Mouse (Mus musculus) stomach, postnatal 0 days (tissue): ENCODE results near the gene Slc9a3r1. TPM values are rescaled to one million over a fixed set of nuclear protein-coding genes. Genes with fewer than 3 reads are reported as not detected.

ENCODE experiments used
- ATAC-seq: fragments of 200-750 bp; cut with Nextera tagmentation; 2 replicates; pipeline ENCODE4 v1.8.0; 2017; ENCODE audit not compliant: low FRiP score, low TSS enrichment
- DNase-seq: peaks from one replicate; pipeline ENCODE4 v3.0.0-alpha.2; 2016; ENCODE audit warnings: low spot score
- H3K27ac ChIP-seq: fragments of 300-500 bp; sonication (generic); replicated peaks from 2 replicates; pipeline ENCODE4 v1.5.1; 2014; ENCODE audit warnings: mild to moderate bottlenecking, control low read depth
- H3K27me3 ChIP-seq: fragments of 300-500 bp; sonication (generic); 2 replicates; pipeline ENCODE4 v1.6.1; 2014; ENCODE audit warnings: low read length; ENCODE audit not compliant: control insufficient read depth, insufficient read depth
- H3K36me3 ChIP-seq: fragments of 300-500 bp; sonication (generic); 2 replicates; pipeline ENCODE4 v1.6.1; 2014; ENCODE audit warnings: low read length, mixed read lengths; ENCODE audit not compliant: control insufficient read depth, insufficient read depth
- H3K4me1 ChIP-seq: fragments of 300-500 bp; sonication (generic); replicated peaks from 2 replicates; pipeline ENCODE4 v1.6.1; 2014; ENCODE audit warnings: antibody characterized with exemption; ENCODE audit not compliant: control insufficient read depth, insufficient read depth
- H3K4me2 ChIP-seq: fragments of 300-500 bp; sonication (generic); replicated peaks from 2 replicates; pipeline ENCODE4 v1.6.1; 2014; ENCODE audit warnings: low read depth, mild to moderate bottlenecking, control low read depth, moderate library complexity
- H3K4me3 ChIP-seq: fragments of 300-500 bp; sonication (generic); 2 replicates; pipeline ENCODE4 v1.5.1; 2014; ENCODE audit warnings: low read depth, low read length, control low read depth
- H3K9ac ChIP-seq: fragments of 300-500 bp; sonication (generic); 2 replicates; pipeline ENCODE4 v1.6.1; 2014; ENCODE audit warnings: mild to moderate bottlenecking, low read length, control low read depth, mixed read lengths
- H3K9me3 ChIP-seq: fragments of 300-500 bp; sonication (generic); 2 replicates; pipeline ENCODE4 v1.6.1; 2016; ENCODE audit warnings: low read length; ENCODE audit not compliant: control insufficient read depth
- CTCF ChIP-seq: IDR thresholded peaks from 2 replicates; pipeline ENCODE4 v1.5.1; 2016; ENCODE audit warnings: antibody characterized with exemption, low read depth, mild to moderate bottlenecking, moderate library complexity
- EP300 ChIP-seq: optimal IDR thresholded peaks from 2 replicates; pipeline ENCODE3; 2016; ENCODE audit warnings: antibody characterized with exemption
- WGBS: fragments of 180-500 bp; shearing (Covaris S2); extraction: QIAGEN DNeasy Blood & Tissue Kit; methylation state at CpG from one replicate; pipeline ENCODE4 v1.1.7; 2014; 5-methylcytosine and 5-hydroxymethylcytosine counted together
- polyA plus RNA-seq: library from polyadenylated mRNA; unstranded; fragments of >200 nt; fragmentation: Nextera tagmentation; extraction: Ambion mirVana; gene quantifications from 2 replicates; pipeline ENCODE4 v1.2.1, GENCODE M21; 2015

Slc9a3r1 gene
- polyA plus RNA-seq, 1 experiment from 2014 or later = 104 TPM

- Histone ChIP-seq H3K27ac (no peak overlapping the region), H3K4me3 (no peak overlapping the region), H3K9ac (no peak overlapping the region), H3K9me3 (no peaks in the 10 kb centered on the region), H3K4me2 (no peak overlapping the region), H3K4me1 (peaks cover 3% of the 10 kb centered on the region; the same call in 1 of the 2 replicates), H3K27me3 (no peaks in the 10 kb centered on the region), H3K36me3 (no peaks in the 10 kb centered on the region)
- TF ChIP-seq EP300 = no peak
- no peak for ATAC-seq
- 80% methylated on average over 11 of the region's 11 CpGs for WGBS
- DNase-seq = no peak
Observed at GRCm38 (mm10) chr11:115223451-115223850, 60.3 kb downstream of the Slc9a3r1 start.

DNA sequence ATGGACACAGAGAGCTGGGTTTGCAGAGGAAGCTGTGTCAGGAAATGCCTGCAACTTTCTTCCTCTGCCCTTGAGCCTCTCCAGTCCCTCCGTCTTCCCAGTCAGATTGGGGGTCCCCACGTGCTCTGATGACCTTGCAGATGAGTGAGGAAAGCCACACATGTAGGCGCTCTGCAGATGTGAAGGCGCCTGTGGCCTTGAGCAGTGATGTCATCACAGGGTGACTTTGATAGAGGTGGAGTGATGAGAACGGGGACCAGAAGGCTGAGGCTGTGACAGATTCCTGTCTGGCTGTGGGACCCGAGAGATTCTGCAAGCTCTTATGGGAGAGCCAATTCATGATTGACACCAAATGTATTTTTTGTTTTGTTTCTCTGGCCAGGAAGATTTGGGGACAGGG, 60.7 kb downstream of the Slc9a3r1 start:
- ATAC-seq (no peak), DNase-seq (no peak)
- peaks cover 3% of the 10 kb centered on the region; the same call in 1 of the 2 replicates for H3K4me1 ChIP-seq
- WGBS = 73% methylated on average over 6 of the region's 6 CpGs
- no peaks in the 10 kb centered on the region for H3K9me3 ChIP-seq
- no peak overlapping the region for H3K27ac ChIP-seq
- no peaks in the 10 kb centered on the region for H3K27me3 ChIP-seq
- no peak for TF ChIP-seq EP300
- TF ChIP-seq CTCF = no peak
- no peak overlapping the region for H3K9ac ChIP-seq
- no peak overlapping the region for H3K4me2 ChIP-seq
- no peak overlapping the region for H3K4me3 ChIP-seq
- H3K36me3 ChIP-seq = no peaks in the 10 kb centered on the region

GRCm38 (mm10) chr11:115224889-115225288, 61.7 kb downstream of the Slc9a3r1 start:
- H3K36me3 ChIP-seq = no peaks in the 10 kb centered on the region
- H3K9me3 ChIP-seq = no peaks in the 10 kb centered on the region
- TF ChIP-seq CTCF (peak; percentile 72), EP300 (no peak)
- no peak overlapping the region for H3K27ac ChIP-seq
- peaks cover 3% of the 10 kb centered on the region; the same call in 1 of the 2 replicates for H3K4me1 ChIP-seq
- H3K4me3 ChIP-seq = no peak overlapping the region
- DNase-seq (peak; percentile 53), ATAC-seq (peak; percentile 32; the same call in 1 of the 2 replicates)
- no peak overlapping the region for H3K9ac ChIP-seq
- WGBS = 49% methylated on average over 8 of the region's 8 CpGs
- H3K27me3 ChIP-seq = no peaks in the 10 kb centered on the region
- no peak overlapping the region for H3K4me2 ChIP-seq

GRCm38 (mm10) chr11:115225301-115225700, 62.2 kb downstream of the Slc9a3r1 start:
- ATAC-seq (no peak), DNase-seq (no peak)
- WGBS = 89% methylated on average over 6 of the region's 6 CpGs

DNA sequence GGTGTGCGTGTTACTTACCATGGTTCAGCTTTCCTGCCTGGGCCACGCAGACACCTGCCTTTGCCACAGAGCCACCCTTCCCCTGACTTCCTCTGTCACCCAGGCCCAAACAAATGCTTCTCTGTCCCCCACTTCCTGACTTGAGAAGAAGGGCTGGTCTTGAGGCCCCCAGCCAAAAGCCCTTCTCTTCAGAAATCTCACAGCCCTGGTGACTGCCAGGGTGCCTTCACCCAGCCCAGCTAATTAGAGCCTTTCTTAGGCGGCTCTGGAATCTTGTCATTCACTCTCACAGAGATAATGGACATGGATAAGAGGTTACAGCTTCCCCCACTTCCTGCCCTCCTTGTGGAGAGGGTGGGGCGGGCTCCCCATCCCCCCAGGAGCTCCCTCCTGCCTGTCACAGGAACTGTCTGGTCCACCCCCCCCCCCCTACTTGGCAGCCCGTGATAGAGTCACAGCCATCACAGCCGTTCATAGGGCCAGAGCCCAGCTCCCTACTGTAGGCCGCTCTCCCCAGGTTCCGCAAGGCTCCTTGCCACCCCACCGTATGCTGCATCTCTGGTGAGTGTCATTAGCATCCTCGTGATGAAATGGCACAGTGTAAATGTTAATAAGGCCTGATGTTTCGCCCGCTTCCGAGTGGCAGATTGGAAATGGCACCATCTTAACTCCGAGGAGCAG, 63.8 kb downstream of the Slc9a3r1 start:
- Histone ChIP-seq H3K36me3 (no peaks in the 10 kb centered on the region), H3K9me3 (no peaks in the 10 kb centered on the region), H3K4me2 (no peak overlapping the region), H3K27ac (no peak overlapping the region), H3K9ac (no peak overlapping the region), H3K4me3 (no peak overlapping the region), H3K27me3 (no peaks in the 10 kb centered on the region), H3K4me1 (peaks cover 3% of the 10 kb centered on the region; the same call in 1 of the 2 replicates)
- TF ChIP-seq EP300 = no peak
- no peak for TF ChIP-seq CTCF
- ATAC-seq (no peak), DNase-seq (no peak)
- 65% methylated on average over 14 of the region's 14 CpGs for WGBS

More at GRCm38 (mm10) chr11:115225301-115225700, 62.2 kb downstream of the Slc9a3r1 start:
- Histone ChIP-seq H3K4me3 (no peak overlapping the region), H3K27ac (no peak overlapping the region), H3K4me1 (peaks cover 3% of the 10 kb centered on the region; the same call in 1 of the 2 replicates), H3K9me3 (no peaks in the 10 kb centered on the region), H3K9ac (no peak overlapping the region), H3K36me3 (no peaks in the 10 kb centered on the region), H3K4me2 (no peak overlapping the region), H3K27me3 (no peaks in the 10 kb centered on the region)
- TF ChIP-seq EP300 = no peak
- no peak for TF ChIP-seq CTCF

DNA sequence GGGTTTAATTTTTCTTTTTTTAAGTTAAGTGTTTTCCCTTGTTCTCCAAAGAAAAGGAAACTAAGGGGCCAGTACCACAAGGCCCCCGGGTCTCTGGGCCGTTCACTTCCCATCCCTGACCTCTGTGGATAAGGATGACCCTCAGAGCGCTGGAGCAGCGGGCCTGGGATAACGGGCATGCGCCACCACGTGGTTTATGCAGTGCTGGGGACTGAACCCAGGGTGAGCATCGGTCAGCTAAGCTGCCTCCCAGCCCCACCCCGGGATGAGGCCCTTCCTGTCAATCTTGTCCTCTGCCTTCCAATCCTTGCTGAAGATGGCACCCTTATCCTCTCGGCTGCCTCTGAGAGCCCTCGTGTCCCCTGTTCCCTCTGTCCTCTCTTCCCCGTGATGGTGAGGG, 64.5 kb downstream of the Slc9a3r1 start:
- no peak for DNase-seq
- H3K36me3 ChIP-seq = no peaks in the 10 kb centered on the region
- no peak overlapping the region for H3K4me2 ChIP-seq
- no peak for TF ChIP-seq CTCF
- TF ChIP-seq EP300 = no peak
- no peak overlapping the region for H3K4me3 ChIP-seq
- no peaks in the 10 kb centered on the region; the same call in 1 of the 2 replicates for H3K4me1 ChIP-seq
- no peak overlapping the region for H3K27ac ChIP-seq
- no peak overlapping the region for H3K9ac ChIP-seq
- H3K9me3 ChIP-seq = no peaks in the 10 kb centered on the region
- no peak for ATAC-seq
- WGBS = 68% methylated on average over 12 of the region's 12 CpGs
- no peaks in the 10 kb centered on the region for H3K27me3 ChIP-seq
